Mouse (Mus musculus): ENCODE results near the gene Kptn. TPM values are rescaled to one million over a fixed set of nuclear protein-coding genes. Genes with fewer than 3 reads are reported as not detected.

Kptn gene
- 43.1 to 52.7 TPM (median 45.8 TPM) in 4 replicates for total RNA-seq (2023; ENCODE audit: inconsistent age)

GRCm38 (mm10) chr7:16119569-16120261 is at the start of gene Kptn:
TSS of gene Kptn (plus strand) at chr7:16119895.

GRCm38 (mm10) chr7:16098021-16099017 is 21.4 kb upstream of the Kptn start, which contains the start of gene Napa:
TSS of gene Napa (plus strand) at chr7:16098458.

GRCm38 (mm10) chr7:16129421-16129845 is 9.7 kb downstream of the Kptn start, which contains the start of gene Slc8a2:
TSS of gene Slc8a2 (plus strand) at chr7:16129826.

GRCm38 (mm10) chr7:16174597-16175541 is 55.2 kb downstream of the Kptn start, which contains the start of gene Meis3:
TSS of gene Meis3 (plus strand) at chr7:16175090.

Other genes with a start within 250 kb of the Kptn start
- 0.18 TPM in 1 of 4 replicates, not detected in the others for gene Crx, start 239.9 kb upstream of the Kptn start, total RNA-seq (2023; ENCODE audit: inconsistent age)
- gene Crxos, start 237.3 kb upstream of the Kptn start, total RNA-seq (2023; ENCODE audit: inconsistent age), result not detected in 4 replicates
- gene Selenow, start 197.5 kb upstream of the Kptn start, total RNA-seq (2023; ENCODE audit: inconsistent age), result 148 to 168 TPM (median 152 TPM) in 4 replicates
- gene Nop53, start 173.8 kb upstream of the Kptn start, total RNA-seq (2023; ENCODE audit: inconsistent age), result 480 to 504 TPM (median 493 TPM) in 4 replicates
- gene Ehd2, start 152.3 kb upstream of the Kptn start, total RNA-seq (2023; ENCODE audit: inconsistent age), result 8.2 to 12.9 TPM (median 11.2 TPM) in 4 replicates
- gene Bicra, start 72.0 kb upstream of the Kptn start, total RNA-seq (2023; ENCODE audit: inconsistent age), result 64.3 to 76.7 TPM (median 74.5 TPM) in 4 replicates
- not detected in 4 replicates for gene Zfp541, start 58.1 kb upstream of the Kptn start, total RNA-seq (2023; ENCODE audit: inconsistent age)
- 339 to 371 TPM (median 351 TPM) in 4 replicates for gene Napa, start 21.4 kb upstream of the Kptn start, total RNA-seq (2023; ENCODE audit: inconsistent age)
- 0.19 to 0.29 TPM (median 0.27 TPM) in 4 replicates for gene Slc8a2, start 9.9 kb downstream of the Kptn start, total RNA-seq (2023; ENCODE audit: inconsistent age)
- gene Meis3, start 55.2 kb downstream of the Kptn start, total RNA-seq (2023; ENCODE audit: inconsistent age), result 13.3 to 26.7 TPM (median 15.8 TPM) in 4 replicates
- gene Dhx34, start 102.1 kb downstream of the Kptn start, total RNA-seq (2023; ENCODE audit: inconsistent age), result 49.4 to 58.7 TPM (median 53.0 TPM) in 4 replicates
- gene C5ar2, start 124.3 kb downstream of the Kptn start, total RNA-seq (2023; ENCODE audit: inconsistent age), result 1.2 to 2.4 TPM (median 1.6 TPM) in 4 replicates
- gene C5ar1, start 139.6 kb downstream of the Kptn start, total RNA-seq (2023; ENCODE audit: inconsistent age), result 0.21 to 0.61 TPM in 2 of 4 replicates, not detected in the others
- gene Inafm1, start 153.7 kb downstream of the Kptn start, total RNA-seq (2023; ENCODE audit: inconsistent age), result 32.4 to 35.4 TPM (median 33.6 TPM) in 4 replicates
- 410 to 440 TPM (median 416 TPM) in 4 replicates for gene Ccdc9, start 166.9 kb downstream of the Kptn start, total RNA-seq (2023; ENCODE audit: inconsistent age)
- gene Bbc3, start 188.5 kb downstream of the Kptn start, total RNA-seq (2023; ENCODE audit: inconsistent age), result 8.4 to 14.5 TPM (median 9.7 TPM) in 4 replicates